Mouse (Mus musculus) embryonic fibroblast, embryonic 13.5 days (primary cell): ENCODE data around the gene Cib1.

ENCODE experiments used
- CTCF ChIP-seq: IDR thresholded peaks from 2 replicates; pipeline ENCODE4 v1.5.1; 2011; ENCODE audit warnings: mild to moderate bottlenecking, control low read depth, low read length, moderate library complexity, borderline replicate concordance; ENCODE audit not compliant: insufficient read depth
- POLR2A ChIP-seq: IDR thresholded peaks from 2 replicates; pipeline ENCODE4 v1.6.1; 2011; ENCODE audit warnings: low read depth, mild to moderate bottlenecking, control low read depth, low read length, moderate library complexity

- TF ChIP-seq POLR2A (no peak), CTCF (no peak)
These were observed 12.2 kb upstream of the Cib1 start for GRCm38 (mm10) chr7:80244851-80245250.
